Mouse (Mus musculus): ENCODE data around the gene Gm17720.

Gene Gm17720

DNA sequence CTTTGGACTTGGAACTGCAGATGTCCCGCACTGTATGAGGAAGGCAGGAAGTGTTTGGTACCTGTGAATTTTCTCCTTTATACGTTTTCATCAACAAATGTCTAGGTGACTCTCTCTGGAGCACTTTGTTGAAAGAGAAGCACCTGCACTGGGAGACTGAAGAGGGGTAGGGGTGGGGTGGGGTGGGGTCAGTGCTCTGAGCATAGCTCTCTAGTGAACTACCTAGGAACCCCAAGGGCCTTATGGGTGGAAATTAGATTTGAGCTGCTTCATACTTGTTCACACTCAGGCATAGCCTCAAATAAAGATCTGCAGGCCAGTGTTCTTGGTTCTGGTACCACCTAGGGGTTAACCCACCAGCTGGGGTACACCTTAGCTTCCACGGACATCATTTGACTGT, at the start of gene Gm17720:
TSS of gene Gm17720 (minus strand) at position 101 of the 400 bp plus-strand sequence.
- no peak for DNase-seq (ENCODE audit: low spot score)

DNA sequence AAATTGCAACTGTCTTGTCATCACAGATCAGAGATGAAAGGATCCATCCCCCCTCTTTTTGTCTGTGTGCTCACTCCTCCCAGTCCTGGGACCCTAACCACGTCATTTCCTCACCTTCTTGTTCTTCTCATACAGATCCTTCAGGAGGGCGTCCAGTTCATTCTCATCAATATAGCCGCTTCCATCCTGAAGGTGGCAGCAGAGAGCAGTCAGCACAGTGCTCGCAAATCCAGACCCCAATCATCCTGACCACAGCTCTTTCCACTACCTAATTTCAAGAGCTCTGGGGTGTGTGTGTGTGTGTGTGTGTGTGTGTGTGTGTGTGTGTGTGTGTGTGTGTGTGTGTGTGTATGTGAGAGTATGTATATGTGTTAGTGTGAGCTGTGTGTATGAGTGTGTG, 43.0 kb upstream of the Gm17720 start:
- DNase-seq (ENCODE audit: low spot score) = no peak

DNA sequence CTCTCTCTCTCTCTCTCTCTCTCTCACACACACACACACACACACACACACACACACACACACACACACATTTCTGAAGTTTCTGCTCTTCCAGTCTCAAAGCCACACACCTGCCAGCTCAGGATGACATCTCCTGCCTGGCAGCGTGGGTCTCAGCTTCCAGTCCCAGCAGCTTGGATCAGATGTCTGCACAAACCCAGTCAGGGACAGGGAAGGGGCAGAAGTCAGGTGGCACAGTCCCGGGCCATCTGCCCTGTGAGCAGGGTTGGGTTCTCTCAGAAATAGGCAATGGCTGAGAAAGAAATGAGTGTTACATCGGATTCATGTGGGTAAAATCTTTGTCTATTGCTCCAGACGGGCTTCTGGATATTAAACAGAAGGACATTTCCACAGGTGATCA, 38.2 kb upstream of the Gm17720 start:
- DNase-seq (ENCODE audit: low spot score) = no peak

DNA sequence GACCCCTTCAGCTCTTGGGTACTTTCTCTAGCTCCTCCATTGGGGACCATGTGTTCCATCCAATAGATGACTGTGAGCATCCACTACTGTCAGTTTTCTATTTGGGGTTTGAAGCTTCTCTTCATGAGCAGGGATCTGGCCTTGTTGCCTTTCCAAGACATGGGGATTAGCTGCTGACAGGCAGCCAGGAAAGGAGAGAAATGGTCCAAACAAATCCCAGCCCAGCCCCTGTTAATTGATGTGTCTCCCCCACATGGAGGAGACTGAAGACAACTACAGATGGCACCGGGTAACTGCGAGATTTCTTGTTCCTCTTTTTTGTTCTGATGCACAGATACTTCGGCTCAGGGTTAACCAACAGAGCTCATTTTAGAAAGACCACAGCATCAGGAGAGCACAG, 37.6 kb upstream of the Gm17720 start:
- DNase-seq (ENCODE audit: low spot score) = no peak

DNA sequence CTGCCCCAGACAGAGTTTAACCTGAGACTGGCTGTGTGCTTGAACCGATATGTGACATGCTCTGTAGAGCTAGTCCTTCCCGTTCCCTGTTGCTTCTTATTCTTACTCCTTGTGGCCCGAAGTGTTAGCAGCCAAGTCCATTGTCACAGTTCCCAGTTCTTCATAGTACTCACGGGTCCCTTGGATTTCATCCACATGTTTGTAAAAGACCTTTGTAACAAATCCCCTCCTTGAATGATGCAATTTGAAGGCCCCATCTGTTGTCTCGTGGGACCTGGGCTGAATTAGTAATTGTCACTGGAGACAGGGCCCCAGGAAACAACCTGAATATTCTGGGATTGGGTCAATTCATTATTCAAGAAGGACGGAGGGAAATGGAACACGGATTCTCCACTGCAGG, 33.0 kb upstream of the Gm17720 start:
- DNase-seq (ENCODE audit: low spot score) = no peak

GRCm38 (mm10) chr8:110134236-110134635, 31.7 kb upstream of the Gm17720 start:
- DNase-seq (ENCODE audit: low spot score) = no peak

- peak; percentile 82 for DNase-seq (ENCODE audit: low spot score)
These were observed 28.0 kb upstream of the Gm17720 start for GRCm38 (mm10) chr8:110130537-110130936.

GRCm38 (mm10) chr8:110119715-110120114, 17.2 kb upstream of the Gm17720 start:
- DNase-seq (ENCODE audit: low spot score) = no peak

- no peak for DNase-seq (ENCODE audit: low spot score)
These were observed 877 bp downstream of the Gm17720 start for GRCm38 (mm10) chr8:110101676-110102075.

- no peak for DNase-seq (ENCODE audit: low spot score)
These were observed 1.6 kb downstream of the Gm17720 start, which contains the start of gene Gm21964 for GRCm38 (mm10) chr8:110100907-110101306. Gm21964 (plus strand) TSS chr8:110101207.

DNA sequence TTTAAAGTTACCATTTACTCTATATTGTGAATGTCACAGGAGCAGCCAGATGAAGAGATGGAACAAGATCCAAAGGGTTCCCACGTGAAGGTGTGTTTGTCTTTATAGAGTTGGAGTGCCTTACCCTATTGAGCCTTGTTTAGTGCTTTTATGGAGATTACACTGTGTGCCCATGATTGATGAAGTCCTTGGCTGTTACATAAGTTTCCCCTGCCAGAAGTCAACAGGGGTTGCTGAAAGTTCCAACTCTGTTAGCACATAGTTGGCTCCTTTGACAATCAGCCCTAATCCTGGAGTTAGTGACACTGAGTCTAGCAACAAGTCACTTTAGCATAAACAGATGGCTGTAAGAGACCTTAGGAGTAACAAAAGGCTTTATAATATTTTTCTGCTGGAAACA, 10.7 kb downstream of the Gm17720 start:
- no peak for DNase-seq (ENCODE audit: low spot score)

DNA sequence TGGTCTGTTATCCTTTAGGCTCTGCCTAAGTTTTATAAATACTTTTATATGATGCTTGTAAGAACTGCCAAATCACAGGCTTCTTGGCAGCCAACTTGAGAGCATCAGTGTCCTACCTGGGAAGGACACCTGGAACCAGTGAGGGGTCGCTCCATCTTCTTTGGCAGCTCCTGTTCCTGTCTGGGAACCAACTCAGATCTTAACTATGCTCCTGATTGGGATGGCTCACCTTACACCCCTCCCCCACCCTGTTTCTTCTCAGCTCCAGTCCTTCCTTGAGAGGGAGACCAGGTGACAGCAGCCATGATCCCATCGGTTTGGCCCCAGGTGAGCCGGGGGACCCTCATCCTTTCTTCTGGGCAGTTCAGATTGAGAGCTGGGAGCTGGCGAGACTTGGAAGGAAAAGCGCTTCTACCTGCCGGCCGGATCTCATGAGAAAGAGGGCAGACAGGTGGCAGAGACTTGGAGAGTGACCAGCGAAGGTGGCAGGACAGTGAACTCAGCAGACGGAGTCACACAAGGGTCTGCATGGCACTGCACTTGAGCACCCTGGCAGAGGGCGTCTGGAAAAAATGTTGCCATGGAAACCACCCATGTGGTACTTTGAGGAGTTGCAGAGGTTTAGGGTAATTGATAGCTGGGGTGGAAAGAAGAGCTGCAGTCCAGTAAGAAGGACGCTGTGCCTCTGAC, 20.0 kb downstream of the Gm17720 start:
- DNase-seq (ENCODE audit: low spot score) = no peak

DNA sequence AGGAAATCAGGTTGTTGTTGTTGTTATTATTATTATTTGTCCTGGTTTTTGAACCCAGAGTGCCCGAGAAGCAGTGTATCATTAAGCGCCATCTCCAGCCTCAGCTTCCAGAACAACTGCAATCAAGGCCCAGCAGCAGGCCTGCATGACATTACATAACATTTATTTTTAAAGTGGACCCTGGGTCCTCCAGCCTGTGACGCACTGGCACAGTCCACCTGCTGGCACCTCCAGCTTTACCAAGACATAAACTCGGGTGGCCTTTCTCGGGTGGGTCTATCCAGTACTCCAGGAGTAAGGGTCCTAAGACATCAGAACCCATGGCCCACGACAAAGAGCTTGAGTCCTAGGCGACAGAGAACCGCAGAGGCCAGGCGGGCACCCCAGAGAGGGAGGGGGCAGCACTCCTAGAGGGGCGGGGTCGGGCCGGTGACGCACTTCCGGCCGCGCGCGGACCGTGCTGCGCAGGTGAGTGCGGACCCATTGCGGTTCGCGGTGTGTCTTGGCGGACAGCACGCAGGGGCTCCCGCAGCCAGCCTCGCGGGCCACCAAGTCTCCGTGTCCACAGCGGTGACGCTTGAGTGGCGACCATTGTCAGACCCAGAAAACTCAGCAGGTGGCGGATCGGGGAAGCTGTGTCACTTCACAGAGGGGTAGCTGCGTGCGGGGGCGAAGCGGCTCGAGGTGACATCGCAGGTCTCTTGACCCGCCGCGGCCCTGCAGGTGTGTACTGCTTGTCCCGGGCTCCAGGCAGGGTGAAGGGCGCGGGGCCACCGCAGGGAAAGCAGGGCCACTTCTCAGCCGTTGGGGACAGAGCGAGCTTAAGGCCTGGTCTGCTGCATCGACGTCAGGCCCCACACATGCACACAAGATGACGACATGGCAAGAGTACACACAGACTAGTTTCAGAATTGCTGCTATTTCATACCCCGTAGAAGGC, 23.0 kb downstream of the Gm17720 start, which contains the start of gene Zfp612:
TSS of gene Zfp612 (plus strand) at position 465 of the 940 bp plus-strand sequence.
- DNase-seq (ENCODE audit: low spot score) = no peak

DNA sequence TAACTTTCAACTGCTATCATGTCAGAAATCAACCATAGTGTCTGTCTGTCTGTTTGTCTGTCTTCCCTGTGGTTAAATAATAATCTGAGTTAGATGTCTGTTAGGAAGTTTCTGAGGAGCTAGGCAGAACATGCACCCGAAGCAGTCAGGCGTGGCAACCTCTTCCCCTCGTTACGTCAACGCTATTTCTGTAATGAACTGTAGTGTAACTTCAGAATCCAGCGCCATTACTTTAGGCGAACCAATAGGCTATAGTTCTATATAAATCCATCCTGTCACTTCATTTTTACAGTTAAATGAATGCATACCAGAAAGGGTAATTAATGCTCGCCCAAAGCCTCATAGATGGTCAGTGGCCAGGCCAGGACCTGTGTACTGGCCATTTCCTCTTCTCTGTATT, 28.1 kb downstream of the Gm17720 start:
- DNase-seq (ENCODE audit: low spot score) = no peak

DNA sequence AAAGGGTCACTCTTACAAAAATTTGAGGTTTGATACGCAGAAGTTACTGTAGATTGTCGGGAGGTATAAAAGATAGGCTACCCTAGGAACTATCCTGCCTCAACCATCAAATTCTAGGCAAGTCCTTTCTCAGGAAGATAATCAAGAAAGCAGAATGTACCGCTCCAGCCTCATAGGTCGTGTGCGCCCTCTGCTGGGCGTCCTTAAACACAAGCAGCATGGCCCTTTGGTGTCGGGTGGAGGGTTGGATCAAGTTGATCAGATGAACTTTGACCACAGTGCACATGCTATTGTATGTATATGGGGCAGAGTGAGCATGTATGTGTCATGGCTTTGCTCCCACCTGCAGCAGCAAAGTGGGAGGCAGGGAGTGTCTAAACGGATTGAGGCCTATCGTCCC, 31.0 kb downstream of the Gm17720 start:
- peak; percentile 41 for DNase-seq (ENCODE audit: low spot score)

GRCm38 (mm10) chr8:110069706-110070105, 32.8 kb downstream of the Gm17720 start:
- no peak for DNase-seq (ENCODE audit: low spot score)

DNA sequence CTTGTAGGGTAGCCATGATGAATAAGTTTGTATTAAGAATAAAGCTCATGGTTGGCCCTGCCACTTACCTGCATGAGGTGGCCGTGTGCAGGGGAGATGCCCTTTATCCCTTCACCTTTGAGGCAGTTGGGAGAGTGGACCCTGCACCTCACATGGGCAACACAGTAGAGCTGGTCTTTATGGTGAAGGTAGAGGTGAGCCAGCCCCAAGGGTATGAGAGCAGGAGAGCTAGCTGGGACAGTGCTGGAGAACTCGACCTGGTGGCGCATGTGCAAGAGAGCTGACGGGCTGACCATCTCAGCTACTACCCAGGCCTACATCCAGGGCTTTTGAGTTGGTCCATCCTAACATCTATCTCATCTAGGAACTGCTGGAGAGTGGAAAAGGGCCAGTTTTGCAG, 36.9 kb downstream of the Gm17720 start:
- DNase-seq (ENCODE audit: low spot score) = no peak

DNA sequence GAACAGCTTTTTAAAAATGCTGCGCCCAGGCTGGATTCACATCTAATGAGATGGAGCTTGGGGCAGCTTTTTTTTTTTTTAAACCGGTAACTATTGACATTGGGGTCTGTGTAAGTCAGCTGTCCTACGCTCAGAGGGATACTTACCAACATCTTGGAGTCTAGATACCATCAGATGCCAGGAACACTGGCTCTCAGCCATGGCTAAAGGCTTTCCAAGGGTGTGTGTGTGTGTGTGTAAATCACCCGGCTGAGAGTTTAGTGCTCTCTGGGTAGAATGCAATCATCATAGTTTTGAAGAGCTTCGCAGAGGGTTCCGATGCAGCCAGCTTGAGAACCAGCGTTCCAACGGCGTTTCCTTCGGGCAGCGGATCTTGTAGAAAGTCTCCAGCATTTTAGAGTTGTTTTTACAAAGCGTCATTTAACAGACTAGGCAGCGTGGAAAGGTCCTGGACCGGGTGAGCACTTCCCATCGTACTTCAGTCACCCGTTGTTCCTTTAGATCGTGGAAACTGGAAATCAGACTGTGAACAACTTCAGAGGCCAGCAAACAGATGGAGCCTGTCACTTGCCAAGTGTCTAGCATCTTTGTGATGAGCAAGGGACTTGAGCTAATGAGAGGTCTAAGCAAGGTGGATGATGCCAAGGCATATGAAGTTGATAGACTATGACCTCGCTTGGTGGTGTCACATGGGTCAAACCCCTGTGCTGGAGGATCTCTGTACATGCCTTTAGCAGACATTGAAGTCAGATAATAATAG, 37.8 kb downstream of the Gm17720 start:
- DNase-seq (ENCODE audit: low spot score) = no peak

GRCm38 (mm10) chr8:110064161-110064560, 38.4 kb downstream of the Gm17720 start:
- DNase-seq (ENCODE audit: low spot score) = no peak

GRCm38 (mm10) chr8:110058207-110058606, 44.3 kb downstream of the Gm17720 start:
- no peak for DNase-seq (ENCODE audit: low spot score)

DNA sequence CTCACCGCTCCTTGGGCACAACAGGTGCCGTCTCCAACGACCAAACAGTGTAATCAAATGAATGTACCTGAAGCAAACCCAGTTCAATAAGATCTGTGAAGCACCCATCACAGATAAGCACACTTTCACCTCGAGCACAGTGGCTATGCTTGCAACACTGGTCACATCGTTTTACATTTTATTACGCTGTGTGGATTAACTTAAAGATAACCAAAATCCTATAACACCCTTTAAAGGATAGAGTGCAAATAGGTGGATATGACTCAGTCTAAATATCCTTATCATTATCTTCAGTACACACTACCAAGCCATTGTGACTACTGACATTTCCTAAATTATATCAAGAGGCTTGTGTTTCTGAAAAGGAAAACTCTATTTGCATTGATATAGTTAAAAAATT, 51.3 kb downstream of the Gm17720 start:
- DNase-seq (ENCODE audit: low spot score) = no peak

DNA sequence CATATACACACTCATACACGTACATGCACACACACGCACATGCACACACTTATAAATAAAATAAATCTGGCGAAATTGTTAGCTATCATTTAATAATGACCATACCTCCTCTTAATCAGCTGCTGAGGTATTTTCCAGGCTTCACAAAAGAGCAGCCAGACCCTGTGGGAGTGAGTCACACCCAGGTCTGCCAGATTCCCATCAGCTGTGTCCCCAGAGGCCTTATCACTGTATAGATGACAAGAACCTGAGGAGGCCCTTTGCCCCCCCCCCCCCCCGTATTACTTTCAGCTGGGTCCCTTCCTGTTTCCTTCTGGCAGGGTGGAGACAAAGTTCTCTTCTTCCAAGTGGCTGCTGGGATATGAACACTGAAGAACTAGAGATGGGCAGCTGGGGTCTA, 62.0 kb downstream of the Gm17720 start:
- no peak for DNase-seq (ENCODE audit: low spot score)

All from layer of hippocampus, adult 9-10 months (tissue).